Mouse (Mus musculus) brain, embryonic 14.5 days (tissue): Measurements from ENCODE around the gene Fah.

Source experiments
- CTCF ChIP-seq: fragments of 200-500 bp; IDR thresholded peaks from 2 replicates; pipeline ENCODE4 v1.5.1; 2012; ENCODE audit warnings: inconsistent platforms, mild to moderate bottlenecking, moderate library complexity, borderline replicate concordance; ENCODE audit not compliant: insufficient read depth, insufficient read length; ENCODE audit errors: extremely low read depth
- POLR2A ChIP-seq: fragments of 200-500 bp; IDR thresholded peaks from 2 replicates; pipeline ENCODE4 v1.6.1; 2012; ENCODE audit warnings: mild to moderate bottlenecking, inconsistent platforms, borderline replicate concordance; ENCODE audit not compliant: poor library complexity, insufficient read depth, insufficient read length, severe bottlenecking; ENCODE audit errors: extremely low read depth

DNA sequence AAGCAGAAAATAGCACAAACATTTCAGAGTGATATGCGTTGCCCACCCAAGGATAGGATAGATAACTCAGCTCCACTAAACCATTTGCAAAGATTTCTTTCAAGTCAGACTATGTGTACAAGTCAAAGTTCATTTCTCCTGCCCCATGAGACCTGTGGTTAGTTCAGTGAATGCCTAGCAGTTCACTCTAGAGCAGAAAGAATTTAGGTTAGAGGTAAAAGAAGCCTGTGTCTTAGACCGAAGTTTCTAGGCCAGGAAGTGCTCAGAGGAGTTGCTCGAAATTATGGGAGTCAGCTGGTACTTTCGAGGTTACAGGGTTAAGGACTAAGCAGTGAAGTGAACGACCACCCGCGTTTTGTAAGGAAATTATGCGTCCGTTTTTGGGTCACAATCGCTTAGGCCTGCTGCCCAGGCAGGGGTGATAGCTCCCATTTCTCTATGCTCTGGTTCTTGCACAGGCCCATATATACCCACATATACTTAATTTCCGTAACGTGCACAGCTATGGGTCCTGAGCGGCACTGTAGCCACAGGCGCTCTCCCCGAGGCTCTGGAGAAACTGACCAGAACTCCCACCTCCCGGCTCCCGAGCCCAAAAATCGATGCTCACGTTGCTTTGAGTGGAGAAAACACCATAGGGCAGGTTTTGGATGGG lies 1.4 kb downstream of the Fah start:
- no peak for TF ChIP-seq POLR2A
- TF ChIP-seq CTCF = no peak
